Mouse (Mus musculus) embryo, embryonic 11.5 days (tissue): ENCODE measurements around the gene Klhl26.
A peak's percentile ranks its signal among the peaks of the same experiment; 100 is the strongest.

Experiments used
- DNase-seq: peaks from one replicate; pipeline ENCODE4 v3.0.0-alpha.2; 2012; ENCODE audit warnings: low read depth, low spot score

Gene Klhl26

DNA sequence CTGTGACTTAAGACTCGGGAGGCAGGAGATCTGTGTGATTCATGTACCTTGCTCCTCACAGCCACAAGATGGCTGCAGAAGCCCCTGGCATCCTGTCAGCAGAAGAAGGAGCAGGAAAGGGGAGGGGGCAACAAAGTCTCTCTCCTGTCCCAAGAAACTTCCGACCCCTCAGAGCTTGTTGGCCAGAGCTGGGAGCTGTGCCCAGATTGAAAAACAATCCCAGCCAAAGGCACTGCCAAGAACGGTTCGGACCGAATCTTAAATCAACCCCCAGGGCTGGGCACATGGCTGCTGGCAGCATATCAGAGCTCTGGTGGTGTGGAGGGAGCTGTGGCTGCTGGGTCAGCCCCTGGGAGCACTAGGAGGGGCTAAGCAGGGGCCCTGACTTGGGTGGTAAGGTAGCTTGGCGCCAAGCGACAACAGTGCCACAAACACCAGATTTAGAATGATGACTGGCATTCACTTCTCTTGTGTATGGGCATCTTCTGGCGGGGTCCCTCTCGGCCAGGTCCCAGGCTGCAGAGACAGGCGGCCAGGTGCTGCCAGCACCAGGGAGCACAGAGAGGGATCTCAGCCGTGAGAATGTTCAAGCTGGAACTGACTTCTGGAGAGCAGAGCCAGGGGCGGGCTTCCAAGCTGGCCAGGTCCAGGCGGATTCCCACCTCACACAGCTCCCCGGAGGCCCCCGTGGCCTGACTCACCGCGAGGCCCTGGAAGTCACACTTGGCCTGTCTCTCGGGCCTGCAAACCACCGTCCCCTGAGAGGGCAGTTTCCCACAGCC is 28.9 kb downstream of the Klhl26 start:
- no peak for DNase-seq

DNA sequence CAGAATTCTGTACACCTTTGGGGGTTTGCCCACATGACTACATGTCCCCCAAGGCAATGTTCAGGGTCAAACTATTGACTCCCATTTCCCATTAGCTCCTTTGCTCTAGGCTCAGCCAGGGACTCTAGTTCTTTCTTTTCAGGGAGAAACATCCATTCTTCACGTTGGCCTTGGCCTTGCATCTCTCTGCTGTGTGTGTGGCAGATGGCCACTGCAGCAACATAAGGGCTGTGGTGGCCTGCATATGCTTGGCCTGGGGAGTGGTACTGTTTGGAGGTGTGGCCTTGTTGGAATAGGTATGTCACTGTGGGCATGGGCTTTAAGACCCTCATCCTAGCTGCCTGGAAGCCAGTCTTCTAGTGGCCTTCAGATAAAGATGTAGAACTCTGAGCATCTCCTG is 30.8 kb downstream of the Klhl26 start:
- no peak for DNase-seq

DNA sequence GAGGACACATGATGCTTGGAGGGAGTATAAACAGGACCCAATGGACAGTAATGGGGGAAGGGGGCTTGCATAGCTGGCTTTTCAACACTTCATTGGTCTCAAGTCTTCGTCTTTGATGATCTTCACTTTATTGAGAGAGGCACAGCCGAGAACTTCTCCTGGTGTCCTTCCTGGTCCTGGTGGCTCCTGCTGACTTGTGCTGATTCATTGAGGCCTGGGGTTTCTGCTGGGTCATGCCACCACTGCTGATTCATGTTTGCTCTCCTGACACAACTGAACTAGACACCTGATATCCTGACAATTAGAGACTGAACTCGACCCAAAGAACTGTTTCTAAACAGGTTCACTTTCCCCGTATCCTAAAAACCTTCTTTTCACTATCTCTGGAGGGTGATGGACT is 33.4 kb downstream of the Klhl26 start:
- no peak for DNase-seq

DNA sequence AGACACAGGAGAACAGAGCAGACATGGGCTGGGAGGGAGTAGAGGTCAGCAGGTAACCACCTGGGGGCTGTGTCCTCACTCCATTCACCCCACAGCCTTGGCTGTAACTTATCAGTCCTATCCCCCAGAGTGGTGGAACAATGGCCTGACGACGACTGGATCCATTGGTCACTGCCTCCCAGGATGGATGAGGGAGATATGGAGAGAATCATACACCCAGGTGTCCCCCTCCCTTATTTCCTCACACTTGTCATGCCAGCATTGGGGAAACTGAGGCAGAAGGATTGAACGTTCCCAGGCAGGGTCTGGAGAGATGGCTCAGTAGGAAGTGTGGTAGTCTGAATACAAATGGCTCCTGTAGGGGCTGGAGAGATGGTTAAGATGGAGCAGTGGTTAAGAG is 35.2 kb downstream of the Klhl26 start:
- no peak for DNase-seq

DNA sequence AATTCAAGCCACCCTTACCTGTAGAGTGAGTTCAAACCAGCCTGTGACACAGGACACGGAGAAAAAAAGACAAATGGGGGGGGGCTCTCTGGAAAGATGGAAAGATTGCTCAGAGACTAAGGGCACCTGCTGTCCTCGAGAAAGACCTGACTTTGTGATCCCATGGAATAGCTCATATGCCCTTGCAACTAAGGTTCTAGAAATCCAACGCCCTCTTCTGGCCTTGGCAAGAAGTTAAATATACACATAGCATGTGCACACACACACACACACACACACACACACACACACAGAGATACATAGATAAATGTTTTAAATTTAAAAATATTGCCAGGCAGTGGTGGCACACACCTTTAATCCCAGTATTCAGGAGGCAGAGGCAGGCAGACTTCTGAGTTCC is 36.5 kb downstream of the Klhl26 start:
- no peak for DNase-seq

DNA sequence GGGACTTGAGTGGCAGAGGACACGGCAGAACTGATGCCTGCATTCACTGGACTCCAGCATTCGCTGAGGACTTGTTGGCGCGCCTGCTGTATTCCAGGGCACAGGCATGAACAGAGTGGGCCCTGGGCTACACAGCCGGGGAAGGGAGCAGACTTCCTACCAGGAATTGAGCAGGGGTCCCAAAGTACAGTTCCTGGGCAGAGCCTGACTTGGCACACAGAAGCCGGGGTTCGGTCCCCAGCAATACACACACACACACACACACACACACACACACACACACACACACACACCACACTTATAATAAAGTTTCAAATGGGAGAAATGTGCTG is 37.0 kb downstream of the Klhl26 start:
- no peak for DNase-seq

DNA sequence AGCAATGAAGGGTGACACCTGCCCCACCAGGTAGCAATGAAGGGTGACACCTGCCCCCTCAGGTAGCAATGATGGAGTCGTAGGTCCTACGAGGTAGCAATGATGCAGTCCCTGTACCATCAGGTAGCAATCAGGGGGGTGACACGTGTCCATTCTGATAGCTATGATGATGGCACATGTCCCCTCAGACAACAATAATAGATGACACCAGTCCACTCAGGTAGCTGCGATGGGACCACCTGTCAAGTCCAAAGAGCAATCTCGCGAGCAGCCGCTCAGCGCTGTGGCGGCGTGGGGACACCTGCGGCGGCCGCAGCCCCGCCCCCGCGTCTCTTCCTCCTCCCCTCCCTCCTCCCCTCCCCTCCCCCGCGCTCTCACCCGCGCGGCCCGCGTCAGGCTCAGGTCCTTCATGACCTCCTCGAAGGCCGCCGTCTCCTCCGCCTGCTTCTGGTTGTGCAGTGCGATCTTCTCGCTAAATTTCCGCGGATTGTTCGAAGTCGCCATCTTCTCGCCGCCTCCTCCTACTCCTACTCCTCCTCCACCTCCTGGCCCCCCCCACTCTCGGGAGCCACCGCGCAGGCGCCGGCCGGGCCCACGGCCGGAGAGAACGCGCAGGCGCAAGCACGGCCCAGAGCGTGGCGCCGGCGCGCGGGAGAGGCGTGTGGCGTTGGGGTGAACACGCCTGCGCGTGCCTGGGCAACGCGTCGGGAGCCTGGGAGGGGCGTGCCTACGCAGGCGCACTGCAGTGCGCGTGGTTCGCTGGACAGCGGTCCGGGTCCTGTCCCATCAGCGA is 37.5 kb downstream of the Klhl26 start, which contains the start of gene Crtc1:
TSS of gene Crtc1 (minus strand) at position 525 of the 793 bp plus-strand sequence.
- DNase-seq, result peak; percentile 96

DNA sequence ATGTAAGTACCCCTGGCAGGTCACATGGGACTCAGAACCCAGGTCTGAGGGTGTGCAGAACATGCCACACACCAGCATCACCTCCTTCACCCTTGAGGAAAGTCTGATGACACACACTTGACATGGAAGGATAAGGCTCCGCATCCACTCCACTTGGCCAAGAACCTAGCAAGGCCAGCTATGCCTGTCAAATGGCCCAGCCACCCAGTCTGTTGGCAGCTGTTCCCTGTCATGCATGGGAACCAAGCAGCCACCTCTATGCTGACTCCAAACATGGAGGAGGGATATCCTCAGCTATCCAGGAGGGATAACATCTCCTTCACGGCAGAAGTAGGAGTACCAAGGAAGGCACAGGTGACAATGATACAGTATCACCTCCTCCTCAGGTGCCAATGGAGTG is 38.3 kb downstream of the Klhl26 start:
- DNase-seq, result no peak

DNA sequence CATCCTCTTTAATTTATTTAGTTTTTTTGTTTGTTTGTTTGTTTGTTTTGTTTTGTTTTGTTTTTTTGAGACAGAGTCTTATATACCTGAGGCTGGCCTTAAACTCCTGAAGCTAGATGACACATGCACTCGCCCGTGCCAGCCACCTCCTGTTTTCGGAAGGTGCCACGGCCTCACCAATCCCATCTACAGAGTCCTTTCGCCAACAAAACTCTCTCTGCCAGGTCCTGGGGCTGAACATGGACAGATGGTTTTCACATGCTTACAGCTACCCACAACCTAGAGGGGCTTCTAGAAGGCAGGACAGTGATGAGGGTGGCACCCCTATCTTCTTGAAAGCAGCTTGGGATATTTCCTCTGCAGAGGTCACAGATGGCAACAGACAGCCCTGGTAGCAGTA is 41.6 kb downstream of the Klhl26 start:
- no peak for DNase-seq

DNA sequence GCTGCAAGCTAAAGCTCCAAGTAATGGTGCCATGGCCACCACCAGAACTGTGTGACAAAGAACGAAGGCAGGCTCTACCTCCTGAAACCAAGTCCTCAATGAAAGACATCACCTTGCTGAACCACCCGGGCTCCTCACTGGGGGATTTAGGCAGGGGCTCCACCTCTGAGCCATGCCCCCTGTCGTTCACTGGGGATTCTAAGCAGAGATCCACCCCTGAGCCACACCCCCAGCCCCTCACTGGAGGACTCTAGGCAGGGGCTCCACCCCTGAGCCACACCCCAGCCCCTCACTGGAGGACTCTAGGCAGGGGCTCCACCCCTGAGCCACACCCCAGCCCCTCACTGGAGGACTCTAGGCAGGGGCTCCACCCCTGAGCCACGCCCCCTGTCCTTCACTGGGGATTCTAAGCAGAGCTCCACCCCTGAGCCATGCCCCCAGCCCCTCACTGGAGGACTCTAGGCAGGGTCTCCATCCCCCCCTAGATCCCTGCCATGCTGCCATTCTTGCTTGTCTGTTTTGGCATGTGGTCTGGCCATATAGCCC is 43.7 kb downstream of the Klhl26 start:
- DNase-seq, result no peak

DNA sequence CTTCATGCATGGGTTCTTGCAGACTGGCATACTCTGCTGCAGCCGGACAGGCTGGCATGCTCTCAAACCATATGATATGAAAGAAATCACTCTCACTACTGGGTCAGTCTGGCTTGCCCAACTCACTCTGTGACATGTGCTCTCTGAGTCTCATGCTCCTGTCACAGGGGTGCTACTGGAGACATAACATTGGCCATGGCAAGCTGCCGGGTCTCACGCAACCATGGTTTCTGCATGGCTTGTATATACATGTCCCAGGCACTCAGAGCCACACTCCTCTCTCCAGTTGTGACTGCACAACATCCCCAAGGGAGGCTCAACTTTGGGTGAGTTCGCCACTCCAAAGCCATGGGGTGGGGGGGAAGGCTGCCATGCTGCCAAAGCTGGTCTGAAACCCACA is 45.6 kb downstream of the Klhl26 start:
- no peak for DNase-seq

DNA sequence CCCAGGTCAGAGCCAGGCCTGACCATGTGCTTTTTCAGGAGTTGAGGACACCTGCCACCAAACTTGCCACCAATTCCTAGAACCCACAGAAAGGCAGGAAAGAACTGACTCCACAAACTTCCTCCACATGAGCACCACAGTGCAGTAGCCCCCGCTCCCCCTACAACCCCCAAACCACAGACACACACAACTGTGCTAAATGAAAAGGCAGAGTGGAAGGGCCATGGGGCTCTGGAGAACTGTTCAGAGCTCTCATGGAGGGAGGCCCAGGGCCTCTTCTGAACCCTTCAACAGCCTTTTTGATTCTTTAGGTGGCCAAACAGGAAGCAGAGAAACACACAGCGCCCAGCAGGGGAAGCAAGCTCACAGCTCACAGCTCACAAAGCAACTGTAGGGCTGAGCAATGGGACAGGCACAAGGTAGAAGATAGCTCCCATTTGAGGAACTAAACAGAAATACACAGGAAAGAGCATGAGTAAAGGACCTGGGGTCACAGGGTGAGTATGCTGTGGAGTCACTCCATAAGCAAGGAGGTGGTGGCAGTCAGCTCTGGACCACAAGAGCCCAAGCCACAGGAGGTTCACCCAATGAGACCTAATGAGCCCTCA is 50.4 kb downstream of the Klhl26 start:
- no peak for DNase-seq

DNA sequence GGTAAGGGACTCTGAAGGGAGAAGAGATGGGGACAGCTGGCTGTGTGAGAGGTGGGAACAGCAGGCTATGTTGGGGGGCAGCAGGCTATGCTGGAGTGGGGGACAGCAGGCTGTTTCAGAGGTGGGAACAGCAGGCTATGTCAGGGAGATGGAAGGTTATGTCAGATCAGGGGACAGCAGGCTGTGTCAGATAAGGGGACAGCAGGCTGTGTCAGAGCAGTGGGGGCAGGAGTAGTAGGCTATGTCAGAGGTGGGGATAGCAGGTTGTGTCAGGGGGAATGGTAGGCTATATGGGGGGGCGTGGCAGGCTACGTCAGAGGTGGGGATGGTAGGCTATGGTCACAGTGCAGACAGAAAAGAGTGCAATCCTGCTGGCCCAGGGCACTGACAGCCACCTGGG is 54.0 kb downstream of the Klhl26 start:
- DNase-seq, result no peak

DNA sequence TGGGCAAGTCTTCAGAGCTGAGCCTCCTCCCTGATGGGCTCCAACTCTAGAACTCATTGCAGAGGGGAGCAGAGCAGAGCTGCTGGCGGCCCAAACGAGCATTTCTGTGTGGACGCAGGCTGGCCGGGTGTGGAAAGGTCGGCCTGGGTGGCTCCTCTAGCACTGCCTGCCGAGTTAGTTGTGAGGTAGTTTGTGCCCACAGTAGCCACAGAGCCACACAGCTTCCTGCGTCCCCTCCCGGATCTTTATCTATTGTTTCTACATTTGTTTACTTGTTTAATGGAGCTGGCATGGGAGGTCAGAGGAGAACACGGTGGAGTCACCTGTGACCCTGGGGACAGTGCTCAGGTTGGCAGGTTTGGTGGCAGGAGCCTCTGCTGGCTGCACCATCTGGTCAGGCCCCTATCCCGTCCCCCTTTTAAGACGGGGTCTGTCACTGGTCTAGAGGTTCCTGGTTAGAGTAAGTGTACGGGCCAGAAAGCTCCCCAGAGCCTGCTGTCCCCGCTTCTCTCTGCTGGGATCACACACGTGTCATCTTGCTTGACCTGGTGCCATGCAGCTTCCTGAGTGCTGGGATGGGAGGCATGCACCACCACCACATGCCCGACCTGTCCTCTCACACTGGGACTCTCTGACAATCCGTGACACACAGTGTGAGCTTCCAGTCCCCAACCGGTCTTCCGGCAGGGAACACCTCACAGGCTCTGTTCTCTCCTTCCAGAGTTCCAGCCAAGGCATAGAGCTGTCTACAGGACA is 55.2 kb downstream of the Klhl26 start:
- DNase-seq, result no peak

DNA sequence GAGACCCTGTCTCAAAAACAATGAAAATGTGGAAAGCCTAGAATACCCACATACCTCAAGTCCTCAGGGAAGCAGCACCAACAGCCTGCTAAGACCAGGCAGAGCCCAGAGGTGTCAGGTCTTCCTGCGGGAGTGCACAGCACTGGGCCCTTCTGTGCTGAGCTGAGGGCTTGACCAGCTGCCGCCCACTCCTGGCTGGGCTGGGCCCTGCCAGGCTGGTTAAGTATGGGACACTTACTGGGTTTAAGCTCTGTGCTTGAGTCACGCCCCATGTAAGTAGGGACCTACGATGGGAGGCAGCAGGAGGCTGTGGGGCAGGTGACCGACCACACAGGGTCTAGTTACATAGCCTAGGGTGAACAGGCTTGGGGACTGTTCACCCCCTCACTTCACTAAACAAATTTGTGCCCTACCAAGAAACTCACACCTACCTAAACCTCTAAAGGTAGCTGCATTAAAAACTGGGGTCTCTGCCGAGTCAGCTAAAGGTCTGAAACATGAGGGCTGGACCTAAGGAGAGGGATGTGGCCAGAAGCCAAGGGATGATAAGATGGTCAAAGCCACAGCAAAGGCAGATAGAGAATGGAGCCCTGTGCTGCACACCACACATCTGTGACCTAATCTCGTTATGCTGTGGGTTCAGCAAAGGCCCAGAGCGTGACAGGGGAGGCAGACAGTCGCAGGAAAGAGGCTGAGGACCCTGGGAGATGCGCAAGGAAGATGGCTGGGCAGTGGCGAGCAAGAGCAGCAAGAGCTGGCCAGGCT is 56.7 kb downstream of the Klhl26 start:
- DNase-seq, result no peak

DNA sequence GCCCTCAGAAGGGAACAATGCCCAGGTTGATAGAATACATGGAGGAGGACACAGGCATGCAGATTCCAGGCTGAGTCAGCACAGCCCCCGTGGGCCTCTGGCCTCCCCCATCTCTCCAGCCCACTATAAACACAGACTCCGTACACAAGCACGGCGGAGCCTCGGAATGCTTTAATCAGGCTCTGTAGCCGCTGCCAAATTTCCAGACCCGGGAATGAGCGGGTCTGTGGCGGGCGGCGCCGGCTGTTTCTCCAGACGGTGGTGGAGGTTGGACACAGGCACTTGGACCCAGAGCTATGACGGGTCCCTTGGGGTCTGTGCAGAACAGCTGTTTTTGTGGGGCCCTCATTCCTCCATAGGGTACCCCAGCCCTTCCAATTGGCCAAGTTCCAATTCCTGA is 57.8 kb downstream of the Klhl26 start:
- no peak for DNase-seq

DNA sequence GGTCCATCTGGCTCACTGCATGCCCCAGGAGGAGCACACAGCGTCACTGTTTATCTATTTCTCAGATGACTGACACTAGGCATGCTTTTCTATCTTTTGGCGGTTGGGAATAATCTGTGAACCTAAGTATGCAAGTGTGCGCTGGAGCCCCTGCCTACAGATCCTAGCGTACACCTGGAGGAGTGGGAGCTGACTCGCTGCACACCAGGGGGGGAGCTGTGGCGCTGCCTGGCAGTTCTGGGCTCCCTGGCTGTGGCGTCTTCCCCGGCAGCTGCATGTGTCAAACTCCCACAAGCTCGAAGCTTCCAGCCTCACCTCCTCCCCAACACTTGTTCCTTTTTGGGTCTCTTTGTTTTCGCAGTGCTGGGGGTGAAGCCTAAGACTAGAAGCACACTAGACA is 58.9 kb downstream of the Klhl26 start:
- no peak for DNase-seq

DNA sequence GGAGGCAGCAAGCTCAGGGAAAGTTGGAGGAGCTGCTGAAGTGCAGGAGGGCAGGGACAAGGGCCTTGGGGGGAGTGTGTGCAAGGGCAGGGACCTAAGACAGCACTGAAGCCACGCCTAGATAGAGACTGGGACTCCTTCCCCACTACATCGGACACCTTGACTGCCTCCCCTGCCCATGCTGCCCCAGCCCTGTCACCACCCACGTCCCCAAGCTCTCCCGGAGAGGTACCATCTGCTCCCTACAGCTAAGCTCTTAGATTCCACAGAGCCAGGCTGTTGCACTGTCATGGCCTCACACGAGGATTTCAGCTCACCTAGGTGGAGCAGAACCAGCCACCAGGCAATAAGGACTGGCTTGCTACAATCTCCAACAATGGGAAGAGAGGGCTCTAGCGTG is 59.8 kb downstream of the Klhl26 start:
- DNase-seq, result no peak

DNA sequence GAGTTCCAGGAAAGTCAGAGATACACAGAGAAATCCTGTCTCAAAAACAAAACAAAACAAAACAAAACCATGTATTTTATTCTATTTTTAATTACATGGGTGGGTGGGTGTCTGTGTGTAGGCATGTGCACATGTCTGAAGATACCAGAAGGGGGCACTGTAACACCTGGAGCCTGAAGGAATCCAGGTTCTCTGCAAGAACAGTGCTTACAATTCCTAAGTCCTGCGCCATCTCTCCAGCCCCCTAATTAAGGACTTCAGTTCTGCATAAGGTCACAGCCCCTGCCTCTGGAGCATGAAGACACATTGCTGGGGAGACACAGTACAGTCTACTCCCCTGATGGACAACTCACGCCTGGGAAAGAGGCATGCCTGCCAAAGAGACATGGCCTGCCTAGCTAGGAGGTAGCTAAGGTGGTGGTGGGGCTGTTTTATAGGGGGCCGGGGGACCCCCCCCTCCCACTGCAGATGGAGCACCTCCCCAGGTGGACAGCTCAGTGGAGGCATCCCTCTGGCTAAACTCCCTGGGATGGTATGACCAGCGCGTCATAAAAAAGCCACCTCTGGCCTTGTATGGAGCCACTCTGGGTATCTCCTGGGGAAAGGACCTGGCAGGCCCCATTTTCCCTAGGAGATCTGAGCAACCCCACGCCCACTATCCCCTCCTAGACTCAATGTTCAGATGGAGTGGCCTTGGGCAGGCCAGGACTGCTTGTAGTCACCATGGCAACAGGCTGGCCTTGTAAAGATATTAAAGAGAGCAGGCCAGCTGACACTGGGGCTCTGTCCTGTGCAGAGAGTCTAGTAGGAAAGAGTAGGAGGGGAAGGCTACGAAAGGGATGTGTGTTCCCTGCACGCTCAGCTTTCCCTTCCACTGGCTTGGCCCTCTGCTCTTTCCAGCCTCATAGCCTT is 61.0 kb downstream of the Klhl26 start:
- peak; percentile 36 for DNase-seq
